Mouse (Mus musculus): Measurements from ENCODE around the gene Sema3f. TPM values are rescaled to one million over a fixed set of nuclear protein-coding genes. Genes with fewer than 3 reads are reported as not detected.
A peak's percentile ranks its signal among the peaks of the same experiment; 100 is the strongest.

Gene Sema3f
- polyA plus RNA-seq, 1 experiment from 2014 or later, result 10.0 TPM

- Histone ChIP-seq H3K9me3 (no peaks in the 10 kb centered on the region), H3K4me3 (peak overlapping the region; percentile 84), H3K27me3 (ENCODE audit: poor library complexity, severe bottlenecking) (peaks cover 64% of the 10 kb centered on the region), H3K4me1 (peaks cover 80% of the 10 kb centered on the region), H3K27ac (peak overlapping the region; percentile 92), H3K36me3 (replicated peaks) (peaks cover 21% of the 10 kb centered on the region)
- WGBS, result 1% methylated on average over 21 of the region's 21 CpGs
- no peak for DNase-seq (ENCODE audit: extremely low spot score, low spot score)
These were observed 1.7 kb downstream of the Sema3f start for GRCm38 (mm10) chr9:107708439-107709095.

GRCm38 (mm10) chr9:107707701-107708438, 2.4 kb downstream of the Sema3f start:
- H3K4me3 ChIP-seq, result peak overlapping the region; percentile 84
- H3K27me3 ChIP-seq (ENCODE audit: poor library complexity, severe bottlenecking), result peaks cover 65% of the 10 kb centered on the region
- peak overlapping the region; percentile 92 for H3K27ac ChIP-seq
- H3K4me1 ChIP-seq, result peaks cover 82% of the 10 kb centered on the region
- no peaks in the 10 kb centered on the region for H3K9me3 ChIP-seq
- WGBS, result under 1% methylated on average over 17 of the region's 17 CpGs
- DNase-seq (ENCODE audit: extremely low spot score, low spot score), result peak; percentile 57
- H3K36me3 ChIP-seq (replicated peaks), result peaks cover 28% of the 10 kb centered on the region

- peak overlapping the region; percentile 84 for H3K4me3 ChIP-seq
- WGBS, result 3% methylated on average over 14 of the region's 14 CpGs
- H3K9me3 ChIP-seq, result no peaks in the 10 kb centered on the region
- peak overlapping the region; percentile 92 for H3K27ac ChIP-seq
- DNase-seq (ENCODE audit: extremely low spot score, low spot score), result peak; percentile 53
- peaks cover 67% of the 10 kb centered on the region for H3K27me3 ChIP-seq (ENCODE audit: poor library complexity, severe bottlenecking)
- H3K36me3 ChIP-seq (replicated peaks), result peaks cover 38% of the 10 kb centered on the region
- H3K4me1 ChIP-seq, result peaks cover 93% of the 10 kb centered on the region
These were observed 3.5 kb downstream of the Sema3f start for GRCm38 (mm10) chr9:107706781-107707211.

- no peaks in the 10 kb centered on the region for H3K9me3 ChIP-seq
- peaks cover 55% of the 10 kb centered on the region for H3K36me3 ChIP-seq (replicated peaks)
- H3K4me3 ChIP-seq, result no peak overlapping the region
- peaks cover 100% of the 10 kb centered on the region for H3K4me1 ChIP-seq
- 73% methylated on average over 14 of the region's 14 CpGs for WGBS
- peak overlapping the region; percentile 15; the same call in 1 of the 2 replicates for H3K27ac ChIP-seq
- H3K27me3 ChIP-seq (ENCODE audit: poor library complexity, severe bottlenecking), result peaks cover 43% of the 10 kb centered on the region
- no peak for DNase-seq (ENCODE audit: extremely low spot score, low spot score)
These were observed 6.7 kb downstream of the Sema3f start for GRCm38 (mm10) chr9:107703337-107704122.

- peak overlapping the region; percentile 2 for H3K27ac ChIP-seq
- no peaks in the 10 kb centered on the region for H3K9me3 ChIP-seq
- DNase-seq (ENCODE audit: extremely low spot score, low spot score), result no peak
- 80% methylated on average over 3 of the region's 3 CpGs for WGBS
- H3K27me3 ChIP-seq (ENCODE audit: poor library complexity, severe bottlenecking), result peaks cover 35% of the 10 kb centered on the region
- peaks cover 100% of the 10 kb centered on the region for H3K4me1 ChIP-seq
- no peak overlapping the region for H3K4me3 ChIP-seq
- H3K36me3 ChIP-seq (replicated peaks), result peaks cover 55% of the 10 kb centered on the region
These were observed 7.6 kb downstream of the Sema3f start for GRCm38 (mm10) chr9:107702606-107703185.

GRCm38 (mm10) chr9:107701594-107701993, 8.7 kb downstream of the Sema3f start:
- Histone ChIP-seq H3K4me3 (no peak overlapping the region), H3K9me3 (no peaks in the 10 kb centered on the region), H3K27ac (no peak overlapping the region), H3K4me1 (peaks cover 100% of the 10 kb centered on the region), H3K27me3 (ENCODE audit: poor library complexity, severe bottlenecking) (peaks cover 28% of the 10 kb centered on the region), H3K36me3 (replicated peaks) (peaks cover 61% of the 10 kb centered on the region)
- WGBS, result 88% methylated on average over 12 of the region's 12 CpGs
- DNase-seq (ENCODE audit: extremely low spot score, low spot score), result no peak

- WGBS, result 34% methylated on average over 6 of the region's 6 CpGs
- Histone ChIP-seq H3K27ac (peak overlapping the region; percentile 82), H3K36me3 (replicated peaks) (peaks cover 64% of the 10 kb centered on the region), H3K4me1 (peaks cover 100% of the 10 kb centered on the region), H3K4me3 (peak overlapping the region; percentile 31), H3K9me3 (no peaks in the 10 kb centered on the region), H3K27me3 (ENCODE audit: poor library complexity, severe bottlenecking) (peaks cover 15% of the 10 kb centered on the region; the same call in 1 of the 2 replicates)
- DNase-seq (ENCODE audit: extremely low spot score, low spot score), result no peak
These were observed 10.1 kb downstream of the Sema3f start for GRCm38 (mm10) chr9:107700114-107700571.

GRCm38 (mm10) chr9:107699376-107699980, 10.8 kb downstream of the Sema3f start:
- WGBS, result 2% methylated on average over 9 of the region's 9 CpGs
- peak overlapping the region; percentile 82 for H3K27ac ChIP-seq
- peak overlapping the region; percentile 31 for H3K4me3 ChIP-seq
- H3K9me3 ChIP-seq, result no peaks in the 10 kb centered on the region
- peak; percentile 30 for DNase-seq (ENCODE audit: extremely low spot score, low spot score)
- H3K27me3 ChIP-seq (ENCODE audit: poor library complexity, severe bottlenecking), result peaks cover 15% of the 10 kb centered on the region; the same call in 1 of the 2 replicates
- H3K36me3 ChIP-seq (replicated peaks), result peaks cover 64% of the 10 kb centered on the region
- peaks cover 100% of the 10 kb centered on the region for H3K4me1 ChIP-seq

- Histone ChIP-seq H3K27ac (peak overlapping the region; percentile 82), H3K9me3 (no peaks in the 10 kb centered on the region), H3K36me3 (replicated peaks) (peaks cover 63% of the 10 kb centered on the region), H3K27me3 (ENCODE audit: poor library complexity, severe bottlenecking) (peaks cover 15% of the 10 kb centered on the region; the same call in 1 of the 2 replicates), H3K4me3 (peak overlapping the region; percentile 31), H3K4me1 (peaks cover 95% of the 10 kb centered on the region)
- WGBS, result 6% methylated on average over 14 of the region's 14 CpGs
- peak; percentile 45 for DNase-seq (ENCODE audit: extremely low spot score, low spot score)
These were observed 11.6 kb downstream of the Sema3f start for GRCm38 (mm10) chr9:107698611-107699190.

GRCm38 (mm10) chr9:107697811-107698521, 12.3 kb downstream of the Sema3f start:
- peak; percentile 59 for DNase-seq (ENCODE audit: extremely low spot score, low spot score)
- WGBS, result 8% methylated on average over 14 of the region's 14 CpGs
- H3K36me3 ChIP-seq (replicated peaks), result peaks cover 63% of the 10 kb centered on the region
- peak overlapping the region; percentile 36 for H3K4me3 ChIP-seq
- no peaks in the 10 kb centered on the region for H3K9me3 ChIP-seq
- H3K4me1 ChIP-seq, result peaks cover 95% of the 10 kb centered on the region
- H3K27me3 ChIP-seq (ENCODE audit: poor library complexity, severe bottlenecking), result peaks cover 15% of the 10 kb centered on the region; the same call in 1 of the 2 replicates
- peak overlapping the region; percentile 82 for H3K27ac ChIP-seq
